Mouse (Mus musculus) kidney, postnatal 0 days (tissue): ENCODE data around the gene Pgk2. TPM values are rescaled to one million over a fixed set of nuclear protein-coding genes. Genes with fewer than 3 reads are reported as not detected.
A peak's percentile ranks its signal among the peaks of the same experiment; 100 is the strongest.
"Not testable (repeated sequence)": the region's sequence is repeated elsewhere in the genome, so short reads cannot be mapped to it uniquely, and the experiment has no call there.

Source experiments
- ATAC-seq: fragments of 200-750 bp; cut with Nextera tagmentation; replicated peaks from 2 replicates; pipeline ENCODE4 v1.8.0; 2017; ENCODE audit warnings: low read depth, moderate number of reproducible peaks, moderate TSS enrichment, moderate library complexity; ENCODE audit not compliant: low FRiP score
- DNase-seq: peaks from one replicate; pipeline ENCODE4 v3.0.0-alpha.2; 2016; ENCODE audit warnings: low spot score
- H3K27ac ChIP-seq: fragments of 300-500 bp; sonication (generic); 2 replicates; pipeline ENCODE4 v1.5.1; 2014; ENCODE audit warnings: mild to moderate bottlenecking
- H3K27me3 ChIP-seq: fragments of 300-500 bp; sonication (generic); 2 replicates; pipeline ENCODE4 v1.6.1; 2014; ENCODE audit warnings: low read length, mixed read lengths; ENCODE audit not compliant: insufficient read depth
- H3K36me3 ChIP-seq: fragments of 300-500 bp; sonication (generic); 2 replicates; pipeline ENCODE4 v1.6.1; 2014; ENCODE audit warnings: low read length, mixed read lengths; ENCODE audit not compliant: insufficient read depth
- H3K4me1 ChIP-seq: fragments of 300-500 bp; sonication (generic); replicated peaks from 2 replicates; pipeline ENCODE4 v1.6.1; 2014; ENCODE audit warnings: antibody characterized with exemption, low read length, mixed read lengths; ENCODE audit not compliant: insufficient read depth
- H3K4me2 ChIP-seq: fragments of 300-500 bp; sonication (generic); 2 replicates; pipeline ENCODE4 v1.6.1; 2014; ENCODE audit warnings: mild to moderate bottlenecking, low read length, moderate library complexity, mixed read lengths
- H3K4me3 ChIP-seq: fragments of 300-500 bp; sonication (generic); replicated peaks from 2 replicates; pipeline ENCODE4 v1.5.1; 2014; ENCODE audit warnings: low read depth, low read length
- H3K9ac ChIP-seq: fragments of 300-500 bp; sonication (generic); 2 replicates; pipeline ENCODE4 v1.6.1; 2014; ENCODE audit warnings: low read depth, low read length
- H3K9me3 ChIP-seq: fragments of 300-500 bp; sonication (generic); replicated peaks from 2 replicates; pipeline ENCODE4 v1.6.1; 2016; ENCODE audit warnings: low read length, inconsistent platforms, mixed read lengths
- CTCF ChIP-seq: IDR thresholded peaks from 2 replicates; pipeline ENCODE4 v1.5.1; 2016; ENCODE audit warnings: antibody characterized with exemption, low read depth, mild to moderate bottlenecking, moderate library complexity
- WGBS: fragments of 180-500 bp; shearing (Covaris S2); extraction: QIAGEN DNeasy Blood & Tissue Kit; methylation state at CpG from one replicate; pipeline ENCODE4 v1.1.7; 2014; 5-methylcytosine and 5-hydroxymethylcytosine counted together
- polyA plus RNA-seq: library from polyadenylated mRNA; unstranded; fragments of >200 nt; fragmentation: Nextera tagmentation; extraction: Ambion mirVana; gene quantifications from 2 replicates; pipeline ENCODE4 v1.2.1, GENCODE M21; 2015

Pgk2 gene
- polyA plus RNA-seq, result not detected in 2 replicates

GRCm38 (mm10) chr17:40208540-40208939 is at the start of gene Pgk2:
Gene Pgk2, minus strand, starts transcription at chr17:40208640.
- Histone ChIP-seq H3K4me2 (no peak within 1 kb of the TSS), H3K9ac (no peak within 1 kb of the TSS), H3K27ac (no peak within 1 kb of the TSS), H3K4me3 (no peak within 1 kb of the TSS), H3K27me3 (no peaks in the 10 kb centered on the region), H3K9me3 (no peaks in the 10 kb centered on the region), H3K36me3 (no peaks in the 10 kb centered on the region), H3K4me1 (no peaks in the 10 kb centered on the region)
- TF ChIP-seq CTCF, result no peak
- no peak for DNase-seq
- WGBS, result 69% methylated on average over 4 of the region's 4 CpGs
- ATAC-seq, result no peak

GRCm38 (mm10) chr17:40252487-40252886 is 44.0 kb upstream of the Pgk2 start:
- Histone ChIP-seq H3K4me3 (no peak overlapping the region), H3K4me2 (no peak overlapping the region), H3K9ac (no peak overlapping the region), H3K27me3 (no peaks in the 10 kb centered on the region), H3K27ac (no peak overlapping the region), H3K4me1 (no peaks in the 10 kb centered on the region), H3K9me3 (no peaks in the 10 kb centered on the region), H3K36me3 (no peaks in the 10 kb centered on the region)
- ATAC-seq (no peak), DNase-seq (no peak)
- TF ChIP-seq CTCF, result no peak
- 73% methylated on average over 1 of the region's 1 CpGs for WGBS

GRCm38 (mm10) chr17:40242135-40242534 is 33.7 kb upstream of the Pgk2 start, which contains the start of gene Crisp3:
Gene Crisp3, minus strand, starts transcription at chr17:40242288.
- H3K4me3 ChIP-seq, result no peak within 1 kb of the TSS
- no peaks in the 10 kb centered on the region for H3K27me3 ChIP-seq
- no peaks in the 10 kb centered on the region for H3K36me3 ChIP-seq
- no peaks in the 10 kb centered on the region for H3K9me3 ChIP-seq
- ATAC-seq (no peak), DNase-seq (no peak)
- TF ChIP-seq CTCF, result no peak
- H3K4me1 ChIP-seq, result no peaks in the 10 kb centered on the region
- no peak within 1 kb of the TSS for H3K27ac ChIP-seq
- H3K4me2 ChIP-seq, result no peak within 1 kb of the TSS
- H3K9ac ChIP-seq, result no peak within 1 kb of the TSS

GRCm38 (mm10) chr17:40201803-40202202 is 6.6 kb downstream of the Pgk2 start:
- H3K27me3 ChIP-seq, H3K9ac ChIP-seq, H3K9me3 ChIP-seq, H3K36me3 ChIP-seq, DNase-seq, H3K4me2 ChIP-seq, H3K4me3 ChIP-seq, ATAC-seq, H3K4me1 ChIP-seq, H3K27ac ChIP-seq: not testable (repeated sequence)
- peak; percentile 14; the same call in 1 of the 2 replicates for TF ChIP-seq CTCF

- ATAC-seq, H3K4me3 ChIP-seq, H3K4me2 ChIP-seq, H3K4me1 ChIP-seq, H3K27ac ChIP-seq, H3K27me3 ChIP-seq, H3K36me3 ChIP-seq, H3K9ac ChIP-seq, DNase-seq, H3K9me3 ChIP-seq: not testable (repeated sequence)
- 83% methylated on average over 4 of the region's 4 CpGs for WGBS
These were observed 18.2 kb downstream of the Pgk2 start for GRCm38 (mm10) chr17:40190192-40190591.

GRCm38 (mm10) chr17:40157729-40158359 is 50.6 kb downstream of the Pgk2 start:
- WGBS, result 44% methylated on average over 8 of the region's 8 CpGs

More at GRCm38 (mm10) chr17:40157729-40158359, 50.6 kb downstream of the Pgk2 start:
- not testable (repeated sequence) for H3K4me2 ChIP-seq, H3K36me3 ChIP-seq, H3K9me3 ChIP-seq, H3K27ac ChIP-seq, H3K9ac ChIP-seq, DNase-seq, H3K27me3 ChIP-seq, H3K4me1 ChIP-seq, H3K4me3 ChIP-seq
- 0 out of 2 replicates have a peak, but pooled peaks have one; percentile 33 for ATAC-seq
- 0 out of 2 replicates have a peak, but pooled peaks have one; percentile 20 for TF ChIP-seq CTCF

Other genes starting within 250 kb of the Pgk2 start
- not detected in 2 replicates for gene AC192777.2, start 113.2 kb downstream of the Pgk2 start, polyA plus RNA-seq
- 0.13 and 0.50 TPM in 2 replicates for gene Crisp3, start 33.6 kb upstream of the Pgk2 start, polyA plus RNA-seq
- gene Crisp1, start 110.6 kb upstream of the Pgk2 start, polyA plus RNA-seq, result 6.2 and 12.2 TPM in 2 replicates